Mouse (Mus musculus): ENCODE measurements around the gene Memo1. TPM values are rescaled to one million over a fixed set of nuclear protein-coding genes. Genes with fewer than 3 reads are reported as not detected.
"Not testable (repeated sequence)": the region's sequence is repeated elsewhere in the genome, so short reads cannot be mapped to it uniquely, and the experiment has no call there.

Memo1 gene
- total and polyA plus RNA-seq, 3 experiments, result 47.7 to 133 (median 76.4) TPM

GRCm38 (mm10) chr17:74217304-74217703 lies 78.0 kb downstream of the Memo1 start:
- in situ Hi-C loops (cut with MboI; ENCODE audit: low pct_ligation_motif_present, low pct_unique_long_range_greater_than_20kb, low sequenced_read_pairs) (no loop called here), dilution Hi-C loops (cut with MboI; ENCODE audit: extremely low pct_ligation_motif_present, extremely low pct_unique_long_range_greater_than_20kb, low sequenced_read_pairs) (no loop called here)
- no peak for DNase-seq (ENCODE audit: extremely low read depth)
- Histone ChIP-seq H3K27me3 (replicated peaks) (no peaks in the 10 kb centered on the region), H3K27ac (ENCODE audit: insufficient read depth, low read depth) (no peak overlapping the region), H3K79me2 (replicated peaks; ENCODE audit: control insufficient read depth, extremely low read depth, insufficient read depth, poor library complexity, severe bottlenecking) (no peaks in the 10 kb centered on the region; the same call in 1 of the 2 replicates), H3K4me2 (ENCODE audit: insufficient read depth, low read depth, poor library complexity, severe bottlenecking) (no peak overlapping the region), H3K36me3 (replicated peaks in 1 of 2; ENCODE audit: control insufficient read depth in 1 of 2, insufficient read depth in 1 of 2, low read length in 1 of 2) (peaks cover 18 to 31% of the 10 kb centered on the region in 2 experiments), H3K9me3 (replicated peaks; ENCODE audit: low read length) (no peaks in the 10 kb centered on the region), H3K9ac (ENCODE audit: insufficient read depth, low read depth) (no peak overlapping the region), H3K4me1 (ENCODE audit: control insufficient read depth in 1 of 2, insufficient read depth in 2 of 2) (peaks cover 0 to 12% of the 10 kb centered on the region in 2 experiments; a peak in 2 of 4 replicates), H3K4me3 (replicated peaks in 1 of 3; ENCODE audit: low read depth in 2 of 3, low read length in 2 of 3, poor library complexity in 1 of 3) (no peak overlapping the region)
- TF ChIP-seq NRF1 (IDR thresholded peaks at IDR 0.05; ENCODE audit: low read depth, low read length), result no peak
- TF ChIP-seq CHD2 (IDR thresholded peaks at IDR 0.05; ENCODE audit: low read length), result no peak
- no peak for TF ChIP-seq JUN (IDR thresholded peaks at IDR 0.05; ENCODE audit: insufficient read depth, low read depth, low read length)
- no peak for TF ChIP-seq KAT2A (IDR thresholded peaks at IDR 0.05; ENCODE audit: insufficient replicate concordance, low read length)
- no peak for TF ChIP-seq MAZ (IDR thresholded peaks at IDR 0.05; ENCODE audit: low read depth, low read length)
- TF ChIP-seq CTCF (conservative IDR thresholded peaks at IDR 0.05 in 1 of 2, IDR thresholded peaks at IDR 0.05 in 1 of 2; ENCODE audit: low read depth in 2 of 2, low read length in 2 of 2), result no peak
- TF ChIP-seq ZC3H11A (IDR thresholded peaks at IDR 0.05; ENCODE audit: low read depth, low read length), result no peak
- no peak for TF ChIP-seq NELFE (IDR thresholded peaks at IDR 0.05; ENCODE audit: low read depth, low read length)
- no peak for TF ChIP-seq ELF1 (IDR thresholded peaks at IDR 0.05; ENCODE audit: low read depth, low read length)
- no peak for TF ChIP-seq UBTF (IDR thresholded peaks at IDR 0.05; ENCODE audit: low read depth, low read length)
- no peak for TF ChIP-seq ETS1 (conservative IDR thresholded peaks at IDR 0.05; ENCODE audit: low read depth, low read length)
- TF ChIP-seq USF2 (conservative IDR thresholded peaks at IDR 0.05; ENCODE audit: low read depth, low read length), result no peak
- TF ChIP-seq RCOR1 (conservative IDR thresholded peaks at IDR 0.05; ENCODE audit: low read depth, low read length), result no peak
- no peak for TF ChIP-seq MAFK (IDR thresholded peaks at IDR 0.05; ENCODE audit: insufficient replicate concordance, low read length)
- no peak for TF ChIP-seq E2F4 (IDR thresholded peaks at IDR 0.05; ENCODE audit: insufficient replicate concordance, low read depth, low read length)
- TF ChIP-seq TBP (conservative IDR thresholded peaks at IDR 0.05; ENCODE audit: low read depth, low read length), result no peak
- no peak for TF ChIP-seq POLR2A (IDR thresholded peaks at IDR 0.05; ENCODE audit: low read depth, low read length)
- TF ChIP-seq MEF2A (IDR thresholded peaks at IDR 0.05; ENCODE audit: borderline replicate concordance, low read depth, low read length), result no peak
- TF ChIP-seq ZNF384 (IDR thresholded peaks at IDR 0.05; ENCODE audit: low read depth, low read length), result no peak
- TF ChIP-seq POLR2AphosphoS2 (IDR thresholded peaks at IDR 0.05; ENCODE audit: low read depth, low read length), result no peak

GRCm38 (mm10) chr17:74212831-74213524 lies 82.3 kb downstream of the Memo1 start:
- in situ Hi-C loops (cut with MboI; ENCODE audit: low pct_ligation_motif_present, low pct_unique_long_range_greater_than_20kb, low sequenced_read_pairs); H3K9me3 ChIP-seq (replicated peaks; ENCODE audit: low read length); H3K4me3 ChIP-seq (replicated peaks in 1 of 3; ENCODE audit: low read depth in 2 of 3, low read length in 2 of 3, poor library complexity in 1 of 3); H3K9ac ChIP-seq (ENCODE audit: insufficient read depth, low read depth); H3K4me1 ChIP-seq (ENCODE audit: control insufficient read depth in 1 of 2, insufficient read depth in 2 of 2); DNase-seq (ENCODE audit: extremely low read depth); H3K4me2 ChIP-seq (ENCODE audit: insufficient read depth, low read depth, poor library complexity, severe bottlenecking); H3K27me3 ChIP-seq (replicated peaks); H3K27ac ChIP-seq (ENCODE audit: insufficient read depth, low read depth); dilution Hi-C loops (cut with MboI; ENCODE audit: extremely low pct_ligation_motif_present, extremely low pct_unique_long_range_greater_than_20kb, low sequenced_read_pairs); H3K79me2 ChIP-seq (replicated peaks; ENCODE audit: control insufficient read depth, extremely low read depth, insufficient read depth, poor library complexity, severe bottlenecking): not testable (repeated sequence)
- peaks cover 25 to 36% of the 10 kb centered on the region in 2 experiments for H3K36me3 ChIP-seq (replicated peaks in 1 of 2; ENCODE audit: control insufficient read depth in 1 of 2, insufficient read depth in 1 of 2, low read length in 1 of 2)

Data from CH12.LX (cell line).